Mouse (Mus musculus) forebrain, embryonic 13.5 days (tissue): ENCODE data around the gene Cltrn. TPM values are rescaled to one million over a fixed set of nuclear protein-coding genes. Genes with fewer than 3 reads are reported as not detected.
A peak's percentile ranks its signal among the peaks of the same experiment; 100 is the strongest.

ENCODE experiments used
- ATAC-seq: fragments of 200-750 bp; cut with Nextera tagmentation; 2 replicates; pipeline ENCODE4 v1.8.0; 2017
- H3K27ac ChIP-seq: fragments of 300-500 bp; sonication (generic); 2 replicates; pipeline ENCODE4 v1.5.1; 2015; ENCODE audit warnings: inconsistent platforms, mild to moderate bottlenecking, moderate library complexity
- H3K27me3 ChIP-seq: fragments of 300-500 bp; sonication (generic); 2 replicates; pipeline ENCODE4 v1.6.1; 2015; ENCODE audit warnings: mild to moderate bottlenecking, inconsistent platforms
- H3K36me3 ChIP-seq: fragments of 300-500 bp; sonication (generic); 2 replicates; pipeline ENCODE4 v1.6.1; 2015; ENCODE audit warnings: mild to moderate bottlenecking, inconsistent platforms; ENCODE audit not compliant: poor library complexity, severe bottlenecking
- H3K4me1 ChIP-seq: fragments of 300-500 bp; sonication (generic); 2 replicates; pipeline ENCODE4 v1.6.1; 2015; ENCODE audit warnings: inconsistent platforms
- H3K4me2 ChIP-seq: fragments of 300-500 bp; sonication (generic); 2 replicates; pipeline ENCODE4 v1.6.1; 2015; ENCODE audit warnings: inconsistent platforms, mild to moderate bottlenecking, moderate library complexity
- H3K4me3 ChIP-seq: fragments of 300-500 bp; sonication (generic); 2 replicates; pipeline ENCODE4 v1.5.1; 2015; ENCODE audit warnings: mild to moderate bottlenecking, inconsistent platforms
- H3K9ac ChIP-seq: fragments of 300-500 bp; sonication (generic); 2 replicates; pipeline ENCODE4 v1.6.1; 2015; ENCODE audit warnings: mild to moderate bottlenecking, inconsistent platforms
- H3K9me3 ChIP-seq: fragments of 300-500 bp; sonication (generic); replicated peaks from 2 replicates; pipeline ENCODE4 v1.6.1; 2016; ENCODE audit warnings: inconsistent platforms
- WGBS: fragments of 180-500 bp; shearing (Covaris S2); methylation state at CpG from one replicate; pipeline ENCODE4 v1.1.7; 2015; 5-methylcytosine and 5-hydroxymethylcytosine counted together
- polyA plus RNA-seq: library from polyadenylated mRNA; unstranded; fragments of >200 nt; fragmentation: Nextera tagmentation; extraction: Ambion mirVana; gene quantifications from 2 replicates; pipeline ENCODE4 v1.2.1, GENCODE M21; 2015

Gene Cltrn
- 0.19 and 0.27 TPM in 2 replicates for polyA plus RNA-seq

- no peaks in the 10 kb centered on the region for H3K4me1 ChIP-seq
- H3K27ac ChIP-seq: no peak within 1 kb of the TSS
- H3K9me3 ChIP-seq: no peaks in the 10 kb centered on the region
- H3K4me3 ChIP-seq: no peak within 1 kb of the TSS
- H3K4me2 ChIP-seq: no peak within 1 kb of the TSS
- WGBS: 93% methylated on average over 4 of the region's 4 CpGs
- no peaks in the 10 kb centered on the region for H3K36me3 ChIP-seq
- ATAC-seq: no peak
- H3K9ac ChIP-seq: no peak within 1 kb of the TSS
- H3K27me3 ChIP-seq: peaks cover 20% of the 10 kb centered on the region; the same call in 1 of the 2 replicates
Observed at GRCm38 (mm10) chrX:164088582-164088981, at the start of gene Cltrn. TSS of gene Cltrn (plus strand) at chrX:164088830.

- no peak overlapping the region for H3K4me3 ChIP-seq
- no peak overlapping the region for H3K4me2 ChIP-seq
- no peaks in the 10 kb centered on the region for H3K27me3 ChIP-seq
- WGBS: 21% methylated on average over 2 of the region's 2 CpGs
- peak; percentile 73 for ATAC-seq
- H3K9ac ChIP-seq: no peak overlapping the region
- no peaks in the 10 kb centered on the region for H3K36me3 ChIP-seq
- no peak overlapping the region for H3K27ac ChIP-seq
- H3K4me1 ChIP-seq: peaks cover 7% of the 10 kb centered on the region; the same call in 1 of the 2 replicates
- no peaks in the 10 kb centered on the region for H3K9me3 ChIP-seq
Observed at GRCm38 (mm10) chrX:164038882-164039281, 49.7 kb upstream of the Cltrn start.

- H3K27me3 ChIP-seq: no peaks in the 10 kb centered on the region
- peaks cover 7% of the 10 kb centered on the region; the same call in 1 of the 2 replicates for H3K4me1 ChIP-seq
- no peak overlapping the region for H3K9ac ChIP-seq
- H3K27ac ChIP-seq: no peak overlapping the region
- no peak overlapping the region for H3K4me2 ChIP-seq
- 74% methylated on average over 13 of the region's 13 CpGs for WGBS
- no peaks in the 10 kb centered on the region for H3K9me3 ChIP-seq
- H3K36me3 ChIP-seq: no peaks in the 10 kb centered on the region
- ATAC-seq: no peak
- H3K4me3 ChIP-seq: no peak overlapping the region
Observed at GRCm38 (mm10) chrX:164042069-164042468, 46.6 kb upstream of the Cltrn start.

- Histone ChIP-seq H3K27ac (no peak overlapping the region), H3K4me3 (no peak overlapping the region), H3K9ac (no peak overlapping the region), H3K9me3 (no peaks in the 10 kb centered on the region), H3K4me1 (no peaks in the 10 kb centered on the region), H3K4me2 (no peak overlapping the region), H3K36me3 (no peaks in the 10 kb centered on the region), H3K27me3 (no peaks in the 10 kb centered on the region)
- WGBS: 82% methylated on average over 2 of the region's 2 CpGs
- no peak for ATAC-seq
Observed at GRCm38 (mm10) chrX:164046736-164047135, 41.9 kb upstream of the Cltrn start.

- Histone ChIP-seq H3K36me3 (no peaks in the 10 kb centered on the region), H3K4me1 (no peaks in the 10 kb centered on the region), H3K27ac (no peak overlapping the region), H3K9me3 (no peaks in the 10 kb centered on the region), H3K4me2 (no peak overlapping the region), H3K4me3 (no peak overlapping the region), H3K27me3 (no peaks in the 10 kb centered on the region; the same call in 1 of the 2 replicates), H3K9ac (no peak overlapping the region)
- ATAC-seq: no peak
- 93% methylated on average over 4 of the region's 4 CpGs for WGBS
Observed at GRCm38 (mm10) chrX:164055726-164056125, 32.9 kb upstream of the Cltrn start.

GRCm38 (mm10) chrX:164058523-164058922, 30.1 kb upstream of the Cltrn start:
- H3K9ac ChIP-seq: no peak overlapping the region

GRCm38 (mm10) chrX:164059070-164059469, 29.6 kb upstream of the Cltrn start:
- no peak for ATAC-seq
- Histone ChIP-seq H3K4me3 (no peak overlapping the region), H3K27ac (no peak overlapping the region), H3K4me1 (no peaks in the 10 kb centered on the region), H3K36me3 (no peaks in the 10 kb centered on the region), H3K4me2 (no peak overlapping the region), H3K9ac (no peak overlapping the region), H3K27me3 (no peaks in the 10 kb centered on the region; the same call in 1 of the 2 replicates), H3K9me3 (no peaks in the 10 kb centered on the region)
- WGBS: 65% methylated on average over 4 of the region's 4 CpGs

More at GRCm38 (mm10) chrX:164058523-164058922, 30.1 kb upstream of the Cltrn start:
- no peak for ATAC-seq
- 75% methylated on average over 3 of the region's 3 CpGs for WGBS
- Histone ChIP-seq H3K36me3 (no peaks in the 10 kb centered on the region), H3K27me3 (no peaks in the 10 kb centered on the region; the same call in 1 of the 2 replicates), H3K4me3 (no peak overlapping the region), H3K4me1 (no peaks in the 10 kb centered on the region), H3K27ac (no peak overlapping the region), H3K4me2 (no peak overlapping the region), H3K9me3 (no peaks in the 10 kb centered on the region)

- H3K9ac ChIP-seq: no peak overlapping the region
- H3K27ac ChIP-seq: no peak overlapping the region
- ATAC-seq: peak; percentile 78
- no peaks in the 10 kb centered on the region; the same call in 1 of the 2 replicates for H3K27me3 ChIP-seq
- H3K9me3 ChIP-seq: no peaks in the 10 kb centered on the region
- no peaks in the 10 kb centered on the region for H3K36me3 ChIP-seq
- no peaks in the 10 kb centered on the region for H3K4me1 ChIP-seq
- no peak overlapping the region for H3K4me3 ChIP-seq
- 15% methylated on average over 2 of the region's 2 CpGs for WGBS
- no peak overlapping the region for H3K4me2 ChIP-seq
Observed at GRCm38 (mm10) chrX:164066185-164066584, 22.4 kb upstream of the Cltrn start.

- H3K36me3 ChIP-seq: peaks cover 9% of the 10 kb centered on the region; the same call in 1 of the 2 replicates
- H3K9ac ChIP-seq: no peak overlapping the region
- no peak overlapping the region for H3K4me3 ChIP-seq
- H3K9me3 ChIP-seq: no peaks in the 10 kb centered on the region
- ATAC-seq: no peak
- 86% methylated on average over 4 of the region's 4 CpGs for WGBS
- H3K27ac ChIP-seq: no peak overlapping the region
- H3K4me2 ChIP-seq: no peak overlapping the region
- H3K4me1 ChIP-seq: no peaks in the 10 kb centered on the region
- no peaks in the 10 kb centered on the region for H3K27me3 ChIP-seq
Observed at GRCm38 (mm10) chrX:164068968-164069367, 19.7 kb upstream of the Cltrn start.

GRCm38 (mm10) chrX:164076040-164076775, 12.4 kb upstream of the Cltrn start, which contains the start of gene Siah1b:
TSS of gene Siah1b (minus strand) at chrX:164076493.
- 32% methylated on average over 47 of the region's 54 CpGs for WGBS
- Histone ChIP-seq H3K4me1 (no peaks in the 10 kb centered on the region), H3K4me3 (peak within 1 kb of the TSS; percentile 57), H3K36me3 (peaks cover 9% of the 10 kb centered on the region; the same call in 1 of the 2 replicates), H3K9ac (peak within 1 kb of the TSS; percentile 62), H3K27me3 (no peaks in the 10 kb centered on the region), H3K4me2 (peak within 1 kb of the TSS; percentile 63), H3K9me3 (no peaks in the 10 kb centered on the region), H3K27ac (peak within 1 kb of the TSS; percentile 80)
- peak; percentile 99 for ATAC-seq

GRCm38 (mm10) chrX:164082030-164082429, 6.6 kb upstream of the Cltrn start:
- Histone ChIP-seq H3K27ac (no peak overlapping the region), H3K27me3 (no peaks in the 10 kb centered on the region), H3K4me3 (no peak overlapping the region), H3K36me3 (no peaks in the 10 kb centered on the region), H3K9me3 (no peaks in the 10 kb centered on the region), H3K4me2 (no peak overlapping the region), H3K4me1 (no peaks in the 10 kb centered on the region), H3K9ac (no peak overlapping the region)
- no peak for ATAC-seq
- 88% methylated on average over 9 of the region's 9 CpGs for WGBS

- Histone ChIP-seq H3K9ac (no peak overlapping the region), H3K27me3 (peaks cover 20% of the 10 kb centered on the region; the same call in 1 of the 2 replicates), H3K9me3 (no peaks in the 10 kb centered on the region), H3K27ac (no peak overlapping the region), H3K36me3 (no peaks in the 10 kb centered on the region), H3K4me2 (no peak overlapping the region), H3K4me3 (no peak overlapping the region), H3K4me1 (no peaks in the 10 kb centered on the region)
- WGBS: 53% methylated on average over 11 of the region's 11 CpGs
- no peak for ATAC-seq
Observed at GRCm38 (mm10) chrX:164089916-164090315, 1.3 kb downstream of the Cltrn start.
